Comparison of ENCODE assay signal across 11 mouse cellular contexts in the genomic region with DNA sequence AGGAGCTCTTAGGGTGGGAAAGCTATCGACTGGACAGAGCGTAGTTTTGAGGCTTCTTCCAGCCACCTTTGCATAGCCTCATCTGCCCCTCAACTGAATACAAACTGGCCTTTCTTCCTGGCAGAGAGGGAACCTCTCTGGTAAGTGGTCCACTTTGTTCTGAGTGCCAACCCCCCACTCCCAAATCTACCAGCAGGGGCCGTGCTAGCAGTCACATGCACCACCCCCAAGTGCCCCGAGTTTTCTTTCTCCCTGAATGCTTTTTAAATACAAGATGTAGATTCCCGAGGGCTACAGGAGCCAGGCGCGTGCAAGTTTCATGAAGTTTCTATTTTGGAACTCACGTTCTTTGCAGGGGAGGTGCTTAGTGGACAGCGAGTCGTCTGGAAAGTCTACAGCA. TPM values are rescaled to one million over a fixed set of nuclear protein-coding genes. Genes with fewer than 3 reads are reported as not detected.
DNase-seq lines count a peak whose midpoint lies in the region; ATAC-seq and TF ChIP-seq lines count a peak whose summit lies in the region.
"Had no signal": no experiment of that assay in that cellular context is flagged by ENCODE, and none has a peak within 500 bp of the region (broad histone marks: within the 10 kb centered on the region; RNA-seq: fewer than 3 reads in every experiment).

No protein-coding gene starts in this region.

- no peaks in the 10 kb centered on the region for H3K27me3 ChIP-seq in heart, postnatal 0 days (ENCODE audit: control insufficient read depth, insufficient read depth, low read length)
- no peaks in the 10 kb centered on the region for H3K27me3 ChIP-seq in embryonic facial prominence, embryonic 11.5 days (ENCODE audit: control insufficient read depth, insufficient read depth, low read length)
- peaks cover 13% of the 10 kb centered on the region; the same call in 1 of the 2 replicates for H3K27me3 ChIP-seq in hindbrain, embryonic 14.5 days (ENCODE audit: control insufficient read depth, insufficient read depth, low read length)
- peaks cover 2% of the 10 kb centered on the region; the same call in 1 of the 2 replicates for H3K27me3 ChIP-seq in midbrain, embryonic 16.5 days (ENCODE audit: control insufficient read depth, insufficient read depth, low read depth, low read length)

- H3K9ac ChIP-seq in heart, postnatal 0 days (replicated peaks; ENCODE audit: low read depth, low read length), result no peak overlapping the region
- H3K9ac ChIP-seq in embryonic facial prominence, embryonic 11.5 days (replicated peaks; ENCODE audit: low read length), result peak overlapping the region; percentile 25; the same call in 1 of the 2 replicates
- H3K9ac ChIP-seq in hindbrain, embryonic 14.5 days, result no peak overlapping the region
- no peak overlapping the region for H3K9ac ChIP-seq in midbrain, embryonic 16.5 days (ENCODE audit: low read depth, low read length)

- H3K9me3 ChIP-seq in heart, postnatal 0 days (replicated peaks; ENCODE audit: control insufficient read depth, low read length), result no peaks in the 10 kb centered on the region
- no peaks in the 10 kb centered on the region for H3K9me3 ChIP-seq in embryonic facial prominence, embryonic 11.5 days (replicated peaks; ENCODE audit: control insufficient read depth, low read length)
- no peaks in the 10 kb centered on the region for H3K9me3 ChIP-seq in hindbrain, embryonic 14.5 days (ENCODE audit: control insufficient read depth, low read length)
- no peaks in the 10 kb centered on the region for H3K9me3 ChIP-seq in midbrain, embryonic 16.5 days (replicated peaks; ENCODE audit: control insufficient read depth, low read length, poor library complexity, severe bottlenecking)

- no peak for ATAC-seq in heart, postnatal 0 days (ENCODE audit: insufficient read depth, low read depth)
- ATAC-seq in embryonic facial prominence, embryonic 11.5 days (replicated peaks; ENCODE audit: insufficient number of reproducible peaks, low FRiP score, low TSS enrichment, low read depth), result no peak
- no peak for ATAC-seq in hindbrain, embryonic 14.5 days (ENCODE audit: low FRiP score)
- no peak for ATAC-seq in midbrain, embryonic 16.5 days

- intact Hi-C loops in heart, postnatal 25 days (cut with DNase I), result no loop called here

- H3K4me3 ChIP-seq in heart, postnatal 0 days (ENCODE audit: low read depth, low read length), result peak overlapping the region; percentile 23
- H3K4me3 ChIP-seq in embryonic facial prominence, embryonic 11.5 days (ENCODE audit: low read depth, low read length), result no peak overlapping the region
- no peak overlapping the region for H3K4me3 ChIP-seq in hindbrain, embryonic 14.5 days (replicated peaks; ENCODE audit: low read length)
- no peak overlapping the region for H3K4me3 ChIP-seq in midbrain, embryonic 16.5 days (ENCODE audit: low read depth, low read length)

- H3K27ac ChIP-seq in heart, postnatal 0 days (ENCODE audit: low read depth), result no peak overlapping the region
- H3K27ac ChIP-seq in embryonic facial prominence, embryonic 11.5 days (replicated peaks; ENCODE audit: low read depth, low read length), result no peak overlapping the region
- H3K27ac ChIP-seq in hindbrain, embryonic 14.5 days, result no peak overlapping the region
- no peak overlapping the region for H3K27ac ChIP-seq in midbrain, embryonic 16.5 days (ENCODE audit: low read length)

- peaks cover 4% of the 10 kb centered on the region; the same call in 1 of the 2 replicates for H3K4me1 ChIP-seq in heart, postnatal 0 days (ENCODE audit: control insufficient read depth, insufficient read depth)
- H3K4me1 ChIP-seq in embryonic facial prominence, embryonic 11.5 days (ENCODE audit: control insufficient read depth, insufficient read depth, low read length), result no peaks in the 10 kb centered on the region
- H3K4me1 ChIP-seq in hindbrain, embryonic 14.5 days (replicated peaks; ENCODE audit: control insufficient read depth, insufficient read depth, low read length), result no peaks in the 10 kb centered on the region; the same call in 1 of the 2 replicates
- H3K4me1 ChIP-seq in midbrain, embryonic 16.5 days (ENCODE audit: control insufficient read depth, insufficient read depth, low read length), result peaks cover 5% of the 10 kb centered on the region; the same call in 1 of the 2 replicates

- DNase-seq in heart, postnatal 0 days (ENCODE audit: low spot score), result no peak
- DNase-seq in heart, postnatal 25 days (ENCODE audit: low spot score), result no peak
- peak; percentile 38 for DNase-seq in embryonic facial prominence, embryonic 11.5 days (ENCODE audit: low spot score)
- DNase-seq in hindbrain, embryonic 14.5 days (ENCODE audit: low spot score), result no peak
- DNase-seq in thymus, postnatal 36 days, result no peak
- DNase-seq in spleen, postnatal 10 days (ENCODE audit: low spot score in 2 of 2), result no peak
- no peak for DNase-seq in frontal cortex, postnatal 14 days (ENCODE audit: low spot score in 2 of 2)
- DNase-seq: cerebellum, postnatal 36 days; heart, postnatal 4 days; left cerebral cortex, postnatal 4 days had no signal

- peak overlapping the region; percentile 53 for H3K4me2 ChIP-seq in heart, postnatal 0 days (ENCODE audit: low read depth, low read length)
- peak overlapping the region; percentile 16 for H3K4me2 ChIP-seq in embryonic facial prominence, embryonic 11.5 days (ENCODE audit: low read depth, low read length)
- 0 out of 2 replicates have a peak overlapping the region, but pooled peaks have one; percentile 2 for H3K4me2 ChIP-seq in hindbrain, embryonic 14.5 days (replicated peaks)
- peak overlapping the region; percentile 21; the same call in 1 of the 2 replicates for H3K4me2 ChIP-seq in midbrain, embryonic 16.5 days (ENCODE audit: low read length)

- 5% methylated on average over 10 of the region's 10 CpGs for WGBS in heart, postnatal 0 days
- 13% methylated on average over 10 of the region's 10 CpGs for WGBS in embryonic facial prominence, embryonic 11.5 days
- WGBS in hindbrain, embryonic 14.5 days, result 20% methylated on average over 10 of the region's 10 CpGs
- 20% methylated on average over 10 of the region's 10 CpGs for WGBS in midbrain, embryonic 16.5 days

- no peak for TF ChIP-seq CTCF in heart, postnatal 0 days (IDR thresholded peaks at IDR 0.05; ENCODE audit: low read depth)

- TF ChIP-seq EP300 in heart, postnatal 0 days (IDR thresholded peaks at IDR 0.05; ENCODE audit: low read depth), result no peak

- H3K36me3 ChIP-seq in heart, postnatal 0 days (replicated peaks; ENCODE audit: control insufficient read depth, insufficient read depth, low read length), result no peaks in the 10 kb centered on the region
- H3K36me3 ChIP-seq in embryonic facial prominence, embryonic 11.5 days (replicated peaks; ENCODE audit: control insufficient read depth, insufficient read depth, low read depth, low read length), result no peaks in the 10 kb centered on the region
- H3K36me3 ChIP-seq in hindbrain, embryonic 14.5 days (replicated peaks; ENCODE audit: control insufficient read depth, insufficient read depth), result no peaks in the 10 kb centered on the region
- no peaks in the 10 kb centered on the region for H3K36me3 ChIP-seq in midbrain, embryonic 16.5 days (ENCODE audit: control insufficient read depth, insufficient read depth, low read length)

RNA-seq across cellular contexts. Expression of gene Rcn1, which starts 33.8 kb away (rescaled TPM):
- 33.3 and 34.5 TPM in 2 replicates for total RNA-seq in heart, postnatal 0 days (2014; rRNA removed; ENCODE audit: low replicate concordance)
- polyA plus RNA-seq in heart, postnatal 0 days (2015; fragmentation: Nextera tagmentation; extraction: Ambion mirVana), result 54.0 and 58.8 TPM in 2 replicates
- 10 to 100 TPM; 24.7 to 24.8 TPM for total RNA-seq in heart, postnatal 25 days (2021)
- 151 and 160 TPM in 2 replicates for polyA plus RNA-seq in embryonic facial prominence, embryonic 11.5 days (2014; fragmentation: Nextera tagmentation; extraction: Ambion mirVana)
- 61.2 and 67.4 TPM in 2 replicates for polyA plus RNA-seq in hindbrain, embryonic 14.5 days (2014; fragmentation: Nextera tagmentation; extraction: Ambion mirVana)
- polyA plus RNA-seq in midbrain, embryonic 16.5 days (2015; fragmentation: Nextera tagmentation; extraction: Ambion mirVana), result 63.8 and 65.7 TPM in 2 replicates

Comparison
In these comparisons a context has a peak if more than half of its experiments do, and no peak if none do; other contexts are left out.
1. H3K4me2 ChIP-seq: peak in every context shown above with its lines; median percentile 53 in heart, postnatal 0 days; 21 in midbrain, embryonic 16.5 days; 16 in embryonic facial prominence, embryonic 11.5 days; 2 in hindbrain, embryonic 14.5 days.